Mouse (Mus musculus): Measurements from ENCODE around the gene Slc25a12. TPM values are rescaled to one million over a fixed set of nuclear protein-coding genes. Genes with fewer than 3 reads are reported as not detected.

Slc25a12 gene
- polyA plus RNA-seq, 1 experiment from 2014 or later = 38.4 TPM

DNA sequence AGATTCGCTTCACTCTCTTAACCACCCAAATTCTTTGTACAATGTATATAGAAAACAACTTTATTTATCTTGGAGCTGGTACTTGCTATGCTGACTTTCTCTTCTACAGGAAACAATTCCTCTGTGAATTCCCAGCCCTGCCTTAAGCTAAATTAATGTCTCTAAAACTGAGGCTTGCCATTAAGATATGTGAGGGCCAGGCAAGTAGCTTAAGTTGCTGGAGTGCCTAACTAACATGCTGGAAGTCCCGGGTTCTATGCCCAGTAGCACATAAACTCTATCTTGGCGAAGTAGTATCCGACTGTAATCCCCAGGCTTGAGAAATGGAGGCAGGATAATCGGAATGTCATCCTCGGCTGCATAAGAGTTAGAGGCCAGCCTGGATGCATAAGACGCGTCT is 537 bp upstream of the Slc25a12 start:
- 40% methylated on average over 8 of the region's 8 CpGs for WGBS
- Histone ChIP-seq H3K4me1 (peaks cover 23% of the 10 kb centered on the region), H3K9me3 (no peaks in the 10 kb centered on the region), H3K27me3 (replicated peaks; ENCODE audit: low read depth, poor library complexity, severe bottlenecking) (no peaks in the 10 kb centered on the region), H3K27ac (replicated peaks) (no peak overlapping the region), H3K36me3 (replicated peaks) (no peaks in the 10 kb centered on the region), H3K4me3 (peak overlapping the region; percentile 89)
- no peak for DNase-seq (ENCODE audit: low spot score)

DNA sequence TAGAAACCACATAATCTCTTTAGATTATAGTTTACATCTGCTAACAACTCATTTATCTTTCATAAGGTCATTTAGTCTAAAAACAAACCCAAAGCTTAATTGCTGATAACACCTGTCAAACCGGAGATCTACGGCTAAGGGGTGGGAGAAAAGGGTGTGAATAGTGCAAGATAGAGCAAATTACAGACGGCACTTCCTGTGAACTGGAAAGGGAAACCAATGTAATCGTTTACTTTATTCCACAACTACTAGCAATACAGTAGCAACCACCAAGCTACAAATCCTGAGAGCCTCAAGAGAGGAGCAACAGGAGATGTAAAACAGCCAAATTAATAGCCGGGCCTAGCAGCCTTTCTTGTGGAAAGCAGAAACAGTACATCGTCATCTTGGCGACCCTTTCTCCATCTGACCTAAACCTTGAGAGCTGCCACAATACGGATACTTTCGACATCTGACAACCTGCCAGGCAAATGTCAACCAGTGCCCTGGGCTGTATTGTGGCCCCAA is 878 bp downstream of the Slc25a12 start:
- no peaks in the 10 kb centered on the region for H3K27me3 ChIP-seq (replicated peaks; ENCODE audit: low read depth, poor library complexity, severe bottlenecking)
- WGBS = 32% methylated on average over 9 of the region's 9 CpGs
- peak overlapping the region; percentile 89 for H3K4me3 ChIP-seq
- H3K9me3 ChIP-seq = no peaks in the 10 kb centered on the region
- H3K27ac ChIP-seq (replicated peaks) = peak overlapping the region; percentile 89
- DNase-seq (ENCODE audit: low spot score) = no peak
- H3K36me3 ChIP-seq (replicated peaks) = peaks cover 3% of the 10 kb centered on the region
- H3K4me1 ChIP-seq = peaks cover 23% of the 10 kb centered on the region

DNA sequence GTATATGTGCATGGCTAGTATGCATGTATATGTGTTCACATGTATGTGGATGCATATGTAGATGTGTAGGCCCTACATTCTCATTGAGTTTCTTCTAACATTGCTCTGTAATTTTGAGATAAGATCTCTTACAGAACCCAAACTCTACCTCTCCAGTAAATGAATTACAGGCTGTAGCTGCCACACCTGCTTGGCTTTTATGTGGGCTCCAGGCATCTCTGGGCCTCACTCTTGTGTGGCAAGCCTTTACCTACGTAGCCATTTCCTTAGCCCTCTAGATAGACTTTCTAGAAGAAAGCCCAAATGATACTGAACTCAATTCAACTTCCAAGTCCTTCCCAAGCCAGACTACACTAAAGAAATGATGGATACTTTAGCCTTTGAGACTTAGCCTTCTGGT is 7.4 kb downstream of the Slc25a12 start:
- DNase-seq (ENCODE audit: low spot score) = no peak
- Histone ChIP-seq H3K9me3 (no peaks in the 10 kb centered on the region), H3K4me3 (no peak overlapping the region), H3K36me3 (replicated peaks) (peaks cover 13% of the 10 kb centered on the region), H3K27ac (replicated peaks) (no peak overlapping the region), H3K4me1 (peaks cover 11% of the 10 kb centered on the region), H3K27me3 (replicated peaks; ENCODE audit: low read depth, poor library complexity, severe bottlenecking) (no peaks in the 10 kb centered on the region)
- WGBS = 79% methylated on average over 1 of the region's 1 CpGs

DNA sequence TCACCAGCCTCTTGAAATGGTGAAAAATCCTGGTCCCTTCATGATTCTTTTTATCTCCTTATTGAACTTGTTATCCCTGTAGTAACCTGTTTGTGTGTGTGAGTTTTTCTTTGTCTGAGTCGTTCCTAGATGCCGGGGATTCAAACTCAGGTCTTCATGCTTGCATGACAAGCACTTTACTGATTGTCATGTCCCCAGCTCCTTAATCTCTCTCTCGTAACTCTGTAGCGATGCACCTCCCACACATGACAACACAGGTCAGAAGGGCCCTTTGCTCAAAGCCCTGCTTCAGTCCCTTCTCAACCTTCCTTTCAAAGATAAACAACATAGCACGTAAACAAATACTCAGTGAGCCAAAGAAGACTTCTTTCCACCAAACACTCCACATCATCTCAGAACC is 9.2 kb downstream of the Slc25a12 start:
- WGBS = 90% methylated on average over 5 of the region's 5 CpGs
- no peak for DNase-seq (ENCODE audit: low spot score)
- no peak overlapping the region for H3K27ac ChIP-seq (replicated peaks)
- peaks cover 18% of the 10 kb centered on the region for H3K4me1 ChIP-seq
- no peaks in the 10 kb centered on the region for H3K9me3 ChIP-seq
- no peak overlapping the region for H3K4me3 ChIP-seq
- H3K36me3 ChIP-seq (replicated peaks) = peaks cover 13% of the 10 kb centered on the region
- H3K27me3 ChIP-seq (replicated peaks; ENCODE audit: low read depth, poor library complexity, severe bottlenecking) = no peaks in the 10 kb centered on the region

DNA sequence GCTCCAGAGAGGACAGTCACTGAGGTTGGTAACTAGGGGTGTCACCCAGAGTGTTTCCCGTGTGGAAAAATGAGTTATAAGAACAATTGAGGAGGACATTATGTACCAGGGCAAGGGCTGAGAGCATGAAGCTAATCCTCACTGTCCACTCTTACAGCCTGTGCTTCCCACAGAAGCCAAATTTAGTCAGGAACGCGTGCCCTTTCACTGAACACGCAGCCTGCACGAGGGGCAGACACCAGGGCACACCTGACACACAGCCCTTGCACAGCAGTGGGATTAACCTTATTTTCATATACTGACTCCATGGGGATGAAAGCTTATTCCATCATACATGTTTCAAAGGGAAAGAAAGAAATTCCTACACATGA is 13.5 kb downstream of the Slc25a12 start:
- Histone ChIP-seq H3K27ac (replicated peaks) (peak overlapping the region; percentile 55; the same call in 1 of the 2 replicates), H3K4me3 (no peak overlapping the region), H3K27me3 (replicated peaks; ENCODE audit: low read depth, poor library complexity, severe bottlenecking) (no peaks in the 10 kb centered on the region), H3K4me1 (peaks cover 32% of the 10 kb centered on the region), H3K9me3 (no peaks in the 10 kb centered on the region), H3K36me3 (replicated peaks) (no peaks in the 10 kb centered on the region)
- no peak for DNase-seq (ENCODE audit: low spot score)
- WGBS = 49% methylated on average over 5 of the region's 5 CpGs

DNA sequence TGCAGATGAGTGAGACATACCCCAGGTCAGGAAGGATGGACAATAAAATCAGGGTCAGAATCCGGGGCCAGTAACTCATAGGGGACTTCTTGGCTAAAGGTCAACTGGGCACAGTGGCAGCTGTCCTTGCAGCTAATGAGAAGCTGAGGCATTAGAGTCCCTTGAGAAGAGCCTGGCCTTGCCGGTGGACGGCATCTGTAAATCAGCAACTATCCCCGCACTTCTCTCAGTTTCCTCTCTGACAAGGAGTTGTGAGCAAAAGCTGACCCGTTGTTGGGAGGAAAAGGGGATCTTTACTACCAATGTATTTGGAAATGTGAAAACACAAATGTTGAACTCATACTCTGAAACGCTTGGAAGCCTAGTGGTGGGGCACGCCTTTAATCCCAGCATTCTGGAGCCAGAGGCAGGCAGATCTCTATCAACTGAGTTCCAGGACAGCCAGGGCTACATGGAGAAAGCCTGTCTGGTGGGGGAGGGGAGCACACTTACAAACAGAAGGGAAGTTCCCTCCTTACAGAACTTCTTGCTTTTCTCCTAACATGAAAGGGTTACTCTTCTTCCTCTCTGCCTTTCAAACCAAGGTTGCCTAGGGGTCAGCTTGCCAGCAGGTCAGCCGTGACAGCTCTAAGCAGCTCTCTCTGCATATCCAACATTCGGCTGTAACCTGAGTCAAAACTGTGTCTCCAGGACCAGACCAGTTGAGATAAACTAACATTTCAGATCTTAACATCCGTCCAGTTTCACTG is 14.1 kb downstream of the Slc25a12 start:
- no peak overlapping the region for H3K4me3 ChIP-seq
- DNase-seq (ENCODE audit: low spot score) = peak; percentile 31
- H3K4me1 ChIP-seq = peaks cover 32% of the 10 kb centered on the region
- peak overlapping the region; percentile 55 for H3K27ac ChIP-seq (replicated peaks)
- H3K36me3 ChIP-seq (replicated peaks) = no peaks in the 10 kb centered on the region
- WGBS = 47% methylated on average over 10 of the region's 10 CpGs
- H3K9me3 ChIP-seq = no peaks in the 10 kb centered on the region
- no peaks in the 10 kb centered on the region for H3K27me3 ChIP-seq (replicated peaks; ENCODE audit: low read depth, poor library complexity, severe bottlenecking)

DNA sequence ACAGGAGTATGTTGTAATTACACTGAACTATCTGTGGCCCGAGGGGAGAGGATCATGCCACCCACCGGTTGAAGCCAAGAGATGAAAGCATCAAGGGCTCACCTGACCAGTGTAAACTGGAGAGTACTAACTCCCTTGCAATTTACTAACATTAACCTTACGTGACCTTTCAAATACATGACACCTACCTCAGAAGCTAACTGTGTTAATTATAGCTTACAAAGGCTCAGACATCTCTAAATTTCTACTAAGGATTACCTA is 15.9 kb downstream of the Slc25a12 start:
- no peak overlapping the region for H3K27ac ChIP-seq (replicated peaks)
- H3K27me3 ChIP-seq (replicated peaks; ENCODE audit: low read depth, poor library complexity, severe bottlenecking) = no peaks in the 10 kb centered on the region
- H3K4me1 ChIP-seq = peaks cover 36% of the 10 kb centered on the region
- WGBS = 68% methylated on average over 3 of the region's 3 CpGs
- H3K4me3 ChIP-seq = no peak overlapping the region
- no peak for DNase-seq (ENCODE audit: low spot score)
- H3K9me3 ChIP-seq = no peaks in the 10 kb centered on the region
- H3K36me3 ChIP-seq (replicated peaks) = no peaks in the 10 kb centered on the region

DNA sequence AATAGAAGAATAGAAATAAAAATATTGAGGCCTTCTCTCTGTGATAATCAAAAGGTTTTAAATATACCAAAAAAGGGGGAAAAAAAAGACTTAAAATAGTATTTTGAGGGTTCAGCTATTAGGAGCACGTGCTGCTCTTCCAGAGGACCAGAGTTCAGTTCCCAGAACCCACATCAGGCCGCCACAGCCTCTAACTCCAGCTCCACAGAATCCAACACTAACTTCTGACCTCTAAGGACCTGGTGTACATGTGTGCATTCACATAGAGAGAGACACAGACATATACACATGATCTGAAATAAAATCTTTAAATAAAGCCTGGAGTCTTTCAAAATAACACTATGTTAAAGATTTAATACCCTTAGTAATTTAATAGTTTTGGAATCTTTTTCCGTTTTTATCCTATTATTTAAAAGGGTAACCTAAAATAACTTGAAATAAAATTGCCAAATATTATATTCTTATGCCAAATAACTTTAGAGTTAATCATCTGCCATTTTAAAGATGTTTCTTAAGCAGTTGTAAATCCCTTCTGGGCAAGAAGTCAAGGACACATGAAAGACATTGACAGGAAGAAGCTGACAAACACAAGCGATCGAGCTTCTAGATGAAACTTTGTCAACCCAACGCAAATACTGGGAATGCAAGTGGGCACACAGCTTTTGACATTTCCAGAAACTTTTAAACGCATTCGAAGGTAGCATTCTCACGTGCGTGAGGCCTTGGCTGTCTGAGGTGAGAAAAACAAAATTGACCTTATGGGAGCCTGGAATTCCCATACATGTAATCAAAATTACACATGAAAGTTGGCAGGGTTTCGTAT is 16.4 kb downstream of the Slc25a12 start:
- Histone ChIP-seq H3K4me1 (peaks cover 37% of the 10 kb centered on the region), H3K36me3 (replicated peaks) (no peaks in the 10 kb centered on the region), H3K4me3 (no peak overlapping the region), H3K27ac (replicated peaks) (no peak overlapping the region), H3K27me3 (replicated peaks; ENCODE audit: low read depth, poor library complexity, severe bottlenecking) (no peaks in the 10 kb centered on the region), H3K9me3 (no peaks in the 10 kb centered on the region)
- no peak for DNase-seq (ENCODE audit: low spot score)
- 85% methylated on average over 11 of the region's 11 CpGs for WGBS

DNA sequence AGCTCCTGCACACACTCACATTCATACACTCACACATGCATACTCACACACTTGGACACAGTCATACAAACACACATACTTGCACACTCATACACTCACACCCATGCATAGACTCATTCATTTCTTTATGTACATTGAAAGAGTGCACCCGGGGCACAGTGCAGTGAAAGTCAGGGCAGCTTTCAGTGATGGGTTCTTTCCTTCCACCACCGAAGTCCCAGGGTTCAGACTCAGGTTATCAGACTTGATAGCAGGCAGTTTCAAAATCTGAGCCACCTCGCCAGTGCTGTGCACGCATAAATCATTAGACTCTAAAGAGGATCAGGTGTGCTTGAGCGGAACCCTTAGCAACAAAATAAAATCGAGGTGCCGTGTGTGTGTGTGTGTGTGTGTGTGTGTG is 17.4 kb downstream of the Slc25a12 start:
- Histone ChIP-seq H3K9me3 (no peaks in the 10 kb centered on the region), H3K4me1 (peaks cover 33% of the 10 kb centered on the region), H3K27me3 (replicated peaks; ENCODE audit: low read depth, poor library complexity, severe bottlenecking) (no peaks in the 10 kb centered on the region), H3K4me3 (no peak overlapping the region), H3K36me3 (replicated peaks) (no peaks in the 10 kb centered on the region), H3K27ac (replicated peaks) (no peak overlapping the region; the same call in 1 of the 2 replicates)
- 84% methylated on average over 7 of the region's 7 CpGs for WGBS
- DNase-seq (ENCODE audit: low spot score) = no peak

DNA sequence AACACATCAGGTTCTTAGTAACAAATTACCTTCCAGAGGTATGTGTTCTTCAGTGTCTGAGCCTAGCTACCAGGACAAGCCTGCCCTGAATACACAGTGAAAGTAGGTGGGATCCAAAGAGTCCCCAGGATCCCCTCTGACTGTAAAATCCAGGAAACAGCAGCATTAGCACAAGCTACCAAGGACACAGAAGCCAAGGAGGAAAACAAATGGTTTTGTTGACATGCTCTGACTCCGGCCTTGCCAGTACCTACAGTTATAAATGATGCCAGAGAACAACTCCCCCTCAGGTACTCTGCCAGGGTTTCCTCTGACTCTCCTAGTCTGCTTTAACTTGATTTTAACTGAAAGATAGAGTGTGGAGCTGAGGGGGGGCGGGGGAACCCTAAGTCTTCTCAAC is 18.0 kb downstream of the Slc25a12 start:
- peaks cover 33% of the 10 kb centered on the region for H3K4me1 ChIP-seq
- WGBS = 86% methylated on average over 2 of the region's 2 CpGs
- H3K27me3 ChIP-seq (replicated peaks; ENCODE audit: low read depth, poor library complexity, severe bottlenecking) = no peaks in the 10 kb centered on the region
- H3K27ac ChIP-seq (replicated peaks) = no peak overlapping the region
- no peaks in the 10 kb centered on the region; the same call in 1 of the 2 replicates for H3K36me3 ChIP-seq (replicated peaks)
- no peak overlapping the region for H3K4me3 ChIP-seq
- H3K9me3 ChIP-seq = no peaks in the 10 kb centered on the region
- no peak for DNase-seq (ENCODE audit: low spot score)

DNA sequence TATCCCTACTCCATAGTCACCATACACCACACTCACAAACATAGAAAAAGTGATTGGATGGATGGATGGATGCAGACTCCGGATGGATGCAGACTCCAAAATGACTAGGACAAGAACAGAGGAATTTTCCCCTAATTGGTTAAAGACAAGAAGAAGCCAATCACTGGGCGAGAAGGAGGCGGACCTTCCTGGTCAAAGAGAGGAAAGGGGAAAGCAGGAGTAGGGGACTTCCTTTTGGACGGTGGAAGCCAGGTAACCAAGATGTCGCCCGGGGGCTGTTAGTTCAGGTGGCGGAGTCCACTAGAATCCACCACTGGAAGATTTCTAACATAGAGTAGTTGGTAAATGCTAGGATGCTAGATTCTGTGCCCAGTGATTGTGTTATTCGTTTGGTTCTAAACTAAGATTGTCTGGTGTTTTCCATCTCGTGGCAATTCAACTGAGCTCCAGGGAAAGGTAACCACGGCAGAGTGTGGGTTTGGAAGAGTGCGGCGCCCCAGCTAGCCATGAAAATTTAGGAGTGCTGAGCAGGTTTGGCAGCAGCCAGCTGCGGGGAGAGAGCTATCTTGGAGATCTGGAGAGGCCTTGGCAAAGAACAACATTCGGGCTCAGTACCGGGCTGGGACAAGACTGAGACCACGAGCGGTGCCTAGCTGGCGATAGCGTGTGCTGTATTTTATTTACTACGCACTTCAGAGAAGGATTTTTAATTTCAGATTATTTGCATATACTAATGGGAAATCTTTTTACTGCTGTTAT is 19.6 kb downstream of the Slc25a12 start:
- peaks cover 8% of the 10 kb centered on the region; the same call in 1 of the 2 replicates for H3K9me3 ChIP-seq
- H3K27ac ChIP-seq (replicated peaks) = no peak overlapping the region
- H3K27me3 ChIP-seq (replicated peaks; ENCODE audit: low read depth, poor library complexity, severe bottlenecking) = no peaks in the 10 kb centered on the region
- H3K4me1 ChIP-seq = peaks cover 20% of the 10 kb centered on the region
- no peak for DNase-seq (ENCODE audit: low spot score)
- WGBS = 92% methylated on average over 20 of the region's 20 CpGs
- no peak overlapping the region for H3K4me3 ChIP-seq
- peaks cover 16% of the 10 kb centered on the region for H3K36me3 ChIP-seq (replicated peaks)

DNA sequence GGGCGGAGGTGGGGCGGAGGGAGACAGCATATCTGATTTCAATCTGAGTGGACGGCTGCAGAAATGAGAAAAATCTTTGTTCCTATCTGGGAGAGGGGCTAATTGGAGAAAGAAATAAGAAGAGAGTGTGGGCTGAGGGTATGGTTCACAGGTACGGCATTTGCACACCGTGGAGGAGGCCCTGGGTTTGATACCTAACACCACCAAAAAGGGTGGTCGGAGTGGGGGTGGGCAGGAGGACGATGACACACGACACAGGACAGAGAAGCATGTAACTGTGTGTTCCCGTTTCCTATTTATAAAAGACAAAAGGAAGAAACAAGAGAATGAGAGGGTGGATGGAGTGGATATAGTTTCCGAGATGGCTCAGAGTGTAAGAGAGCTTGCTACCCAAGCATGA is 20.4 kb downstream of the Slc25a12 start:
- Histone ChIP-seq H3K9me3 (peaks cover 8% of the 10 kb centered on the region; the same call in 1 of the 2 replicates), H3K27ac (replicated peaks) (no peak overlapping the region), H3K36me3 (replicated peaks) (peaks cover 23% of the 10 kb centered on the region), H3K4me1 (peaks cover 20% of the 10 kb centered on the region), H3K27me3 (replicated peaks; ENCODE audit: low read depth, poor library complexity, severe bottlenecking) (no peaks in the 10 kb centered on the region), H3K4me3 (no peak overlapping the region)
- WGBS = 85% methylated on average over 10 of the region's 10 CpGs
- DNase-seq (ENCODE audit: low spot score) = no peak
